Mouse (Mus musculus): ENCODE measurements around the gene Cluh. TPM values are rescaled to one million over a fixed set of nuclear protein-coding genes. Genes with fewer than 3 reads are reported as not detected.

Gene Cluh
- polyA plus RNA-seq, 1 experiment from 2014 or later: 29.0 TPM

GRCm38 (mm10) chr11:74627481-74627880 lies 21.8 kb upstream of the Cluh start:
- H3K27me3 ChIP-seq (replicated peaks; ENCODE audit: low read depth, poor library complexity, severe bottlenecking): peaks cover 1% of the 10 kb centered on the region; the same call in 1 of the 2 replicates
- H3K36me3 ChIP-seq (replicated peaks): no peaks in the 10 kb centered on the region
- 80% methylated on average over 3 of the region's 3 CpGs for WGBS
- H3K27ac ChIP-seq (replicated peaks): no peak overlapping the region
- no peaks in the 10 kb centered on the region for H3K4me1 ChIP-seq
- H3K9me3 ChIP-seq: no peaks in the 10 kb centered on the region
- no peak overlapping the region for H3K4me3 ChIP-seq
- DNase-seq (ENCODE audit: low spot score): no peak

- WGBS: 77% methylated on average over 7 of the region's 7 CpGs
- Histone ChIP-seq H3K4me1 (peaks cover under 1% of the 10 kb centered on the region; the same call in 1 of the 2 replicates), H3K27ac (replicated peaks) (no peak overlapping the region), H3K4me3 (no peak overlapping the region), H3K36me3 (replicated peaks) (no peaks in the 10 kb centered on the region), H3K9me3 (no peaks in the 10 kb centered on the region), H3K27me3 (replicated peaks; ENCODE audit: low read depth, poor library complexity, severe bottlenecking) (peaks cover 16% of the 10 kb centered on the region)
- no peak for DNase-seq (ENCODE audit: low spot score)
Observed at GRCm38 (mm10) chr11:74631880-74632789, 17.2 kb upstream of the Cluh start.

- H3K9me3 ChIP-seq: no peaks in the 10 kb centered on the region
- WGBS: 66% methylated on average over 5 of the region's 5 CpGs
- H3K36me3 ChIP-seq (replicated peaks): no peaks in the 10 kb centered on the region
- no peak overlapping the region for H3K4me3 ChIP-seq
- H3K4me1 ChIP-seq: peaks cover 20% of the 10 kb centered on the region
- H3K27me3 ChIP-seq (replicated peaks; ENCODE audit: low read depth, poor library complexity, severe bottlenecking): peaks cover 32% of the 10 kb centered on the region
- peak; percentile 75 for DNase-seq (ENCODE audit: low spot score)
- H3K27ac ChIP-seq (replicated peaks): no peak overlapping the region
Observed at GRCm38 (mm10) chr11:74634490-74635275, 14.6 kb upstream of the Cluh start.

GRCm38 (mm10) chr11:74637486-74637885 lies 11.8 kb upstream of the Cluh start:
- Histone ChIP-seq H3K4me1 (peaks cover 20% of the 10 kb centered on the region), H3K36me3 (replicated peaks) (no peaks in the 10 kb centered on the region), H3K27ac (replicated peaks) (peak overlapping the region; percentile 88; the same call in 1 of the 2 replicates), H3K9me3 (no peaks in the 10 kb centered on the region), H3K27me3 (replicated peaks; ENCODE audit: low read depth, poor library complexity, severe bottlenecking) (peaks cover 48% of the 10 kb centered on the region), H3K4me3 (peak overlapping the region; percentile 87)
- WGBS: 21% methylated on average over 8 of the region's 8 CpGs
- peak; percentile 17 for DNase-seq (ENCODE audit: low spot score)

- Histone ChIP-seq H3K27ac (replicated peaks) (peak overlapping the region; percentile 88), H3K27me3 (replicated peaks; ENCODE audit: low read depth, poor library complexity, severe bottlenecking) (peaks cover 48% of the 10 kb centered on the region), H3K9me3 (no peaks in the 10 kb centered on the region), H3K36me3 (replicated peaks) (no peaks in the 10 kb centered on the region), H3K4me1 (peaks cover 20% of the 10 kb centered on the region), H3K4me3 (peak overlapping the region; percentile 87)
- under 1% methylated on average over 86 of the region's 86 CpGs for WGBS
- peak; percentile 84 for DNase-seq (ENCODE audit: low spot score)
Observed at GRCm38 (mm10) chr11:74637971-74638790, 11.1 kb upstream of the Cluh start.

- H3K27ac ChIP-seq (replicated peaks): peak overlapping the region; percentile 88
- WGBS: 9% methylated on average over 9 of the region's 9 CpGs
- H3K27me3 ChIP-seq (replicated peaks; ENCODE audit: low read depth, poor library complexity, severe bottlenecking): peaks cover 48% of the 10 kb centered on the region
Observed at GRCm38 (mm10) chr11:74638791-74639411, 10.4 kb upstream of the Cluh start.

GRCm38 (mm10) chr11:74639628-74640027 lies 9.7 kb upstream of the Cluh start:
- H3K4me1 ChIP-seq: peaks cover 20% of the 10 kb centered on the region
- no peak overlapping the region for H3K27ac ChIP-seq (replicated peaks)
- no peaks in the 10 kb centered on the region for H3K9me3 ChIP-seq
- 60% methylated on average over 1 of the region's 1 CpGs for WGBS
- DNase-seq (ENCODE audit: low spot score): no peak
- H3K36me3 ChIP-seq (replicated peaks): no peaks in the 10 kb centered on the region
- no peak overlapping the region for H3K4me3 ChIP-seq
- peaks cover 48% of the 10 kb centered on the region for H3K27me3 ChIP-seq (replicated peaks; ENCODE audit: low read depth, poor library complexity, severe bottlenecking)

More at GRCm38 (mm10) chr11:74638791-74639411, 10.4 kb upstream of the Cluh start:
- Histone ChIP-seq H3K4me3 (peak overlapping the region; percentile 87), H3K36me3 (replicated peaks) (no peaks in the 10 kb centered on the region), H3K9me3 (no peaks in the 10 kb centered on the region), H3K4me1 (peaks cover 20% of the 10 kb centered on the region)
- DNase-seq (ENCODE audit: low spot score): no peak

GRCm38 (mm10) chr11:74647966-74648365 lies 1.3 kb upstream of the Cluh start:
- H3K4me3 ChIP-seq: no peak overlapping the region
- H3K36me3 ChIP-seq (replicated peaks): 0 out of 2 replicates have a peak, but pooled peaks cover 6% of the 10 kb centered on the region
- no peak for DNase-seq (ENCODE audit: low spot score)
- 79% methylated on average over 1 of the region's 1 CpGs for WGBS
- peaks cover 41% of the 10 kb centered on the region for H3K4me1 ChIP-seq
- no peak overlapping the region for H3K27ac ChIP-seq (replicated peaks)
- H3K9me3 ChIP-seq: no peaks in the 10 kb centered on the region
- H3K27me3 ChIP-seq (replicated peaks; ENCODE audit: low read depth, poor library complexity, severe bottlenecking): no peaks in the 10 kb centered on the region; the same call in 1 of the 2 replicates

- no peak for DNase-seq (ENCODE audit: low spot score)
- no peaks in the 10 kb centered on the region; the same call in 1 of the 2 replicates for H3K27me3 ChIP-seq (replicated peaks; ENCODE audit: low read depth, poor library complexity, severe bottlenecking)
- H3K4me3 ChIP-seq: peak overlapping the region; percentile 98
- H3K9me3 ChIP-seq: no peaks in the 10 kb centered on the region
- peaks cover 48% of the 10 kb centered on the region for H3K4me1 ChIP-seq
- peaks cover 11% of the 10 kb centered on the region; the same call in 1 of the 2 replicates for H3K36me3 ChIP-seq (replicated peaks)
- H3K27ac ChIP-seq (replicated peaks): peak overlapping the region; percentile 89
- 2% methylated on average over 1 of the region's 1 CpGs for WGBS
Observed at GRCm38 (mm10) chr11:74648676-74649075, 619 bp upstream of the Cluh start.

- Histone ChIP-seq H3K4me1 (peaks cover 50% of the 10 kb centered on the region), H3K36me3 (replicated peaks) (peaks cover 11% of the 10 kb centered on the region; the same call in 1 of the 2 replicates), H3K27ac (replicated peaks) (peak overlapping the region; percentile 89), H3K4me3 (peak overlapping the region; percentile 98), H3K9me3 (no peaks in the 10 kb centered on the region), H3K27me3 (replicated peaks; ENCODE audit: low read depth, poor library complexity, severe bottlenecking) (no peaks in the 10 kb centered on the region; the same call in 1 of the 2 replicates)
- 2% methylated on average over 53 of the region's 53 CpGs for WGBS
- DNase-seq (ENCODE audit: low spot score): peak; percentile 44
Observed at GRCm38 (mm10) chr11:74649647-74650551, 604 bp downstream of the Cluh start.

All from embryonic facial prominence, embryonic 10.5 days (tissue).